Mouse (Mus musculus): ENCODE measurements around the gene Olfr51. TPM values are rescaled to one million over a fixed set of nuclear protein-coding genes. Genes with fewer than 3 reads are reported as not detected.

The Olfr51 gene
- not detected in 2 replicates for polyA plus RNA-seq (2012; rRNA removed)

GRCm38 (mm10) chr11:51003296-51003695, at the start of gene Olfr51:
TSS of gene Olfr51 (plus strand) at chr11:51003596.

GRCm38 (mm10) chr11:50953665-50954064, 49.7 kb upstream of the Olfr51 start, which contains the start of gene Prop1:
TSS of gene Prop1 (minus strand) at chr11:50953765.

GRCm38 (mm10) chr11:50966230-50966629, 37.2 kb upstream of the Olfr51 start, which contains the start of gene Olfr1378:
TSS of gene Olfr1378 (plus strand) at chr11:50966530.

GRCm38 (mm10) chr11:50981667-50982066, 21.7 kb upstream of the Olfr51 start, which contains the start of gene Olfr1377:
TSS of gene Olfr1377 (plus strand) at chr11:50981967.

GRCm38 (mm10) chr11:51013936-51014335, 10.5 kb downstream of the Olfr51 start, which contains the start of gene Olfr54:
TSS of gene Olfr54 (plus strand) at chr11:51014236.

GRCm38 (mm10) chr11:51047809-51048208, 44.4 kb downstream of the Olfr51 start, which contains the start of gene Olfr1375:
TSS of gene Olfr1375 (plus strand) at chr11:51048109.

GRCm38 (mm10) chr11:51059151-51059571, 55.8 kb downstream of the Olfr51 start, which contains the start of gene Zfp354a:
TSS of gene Zfp354a (plus strand) at chr11:51059257.

Other genes with a start within 250 kb of the Olfr51 start
- 0.90 and 0.93 TPM in 2 replicates for gene Zfp354c, start 175.9 kb upstream of the Olfr51 start, polyA plus RNA-seq (2012; rRNA removed)
- gene Zfp879, start 162.0 kb upstream of the Olfr51 start, polyA plus RNA-seq (2012; rRNA removed) = 0.19 and 0.21 TPM in 2 replicates
- 0.08 and 0.12 TPM in 2 replicates for gene Grm6, start 152.9 kb upstream of the Olfr51 start, polyA plus RNA-seq (2012; rRNA removed)
- gene Zfp454, start 115.9 kb upstream of the Olfr51 start, polyA plus RNA-seq (2012; rRNA removed) = 0.21 and 0.31 TPM in 2 replicates
- 0.44 and 0.60 TPM in 2 replicates for gene Zfp2, start 87.4 kb upstream of the Olfr51 start, polyA plus RNA-seq (2012; rRNA removed)
- gene Zfp354b, start 72.0 kb upstream of the Olfr51 start, polyA plus RNA-seq (2012; rRNA removed) = 0.08 and 0.10 TPM in 2 replicates
- gene 4933414I15Rik, start 59.8 kb upstream of the Olfr51 start, polyA plus RNA-seq (2012; rRNA removed) = not detected in 2 replicates
- gene Prop1, start 49.8 kb upstream of the Olfr51 start, polyA plus RNA-seq (2012; rRNA removed) = not detected in 2 replicates
- not detected in 2 replicates for gene Olfr1378, start 37.1 kb upstream of the Olfr51 start, polyA plus RNA-seq (2012; rRNA removed)
- gene Olfr1377, start 21.6 kb upstream of the Olfr51 start, polyA plus RNA-seq (2012; rRNA removed) = not detected in 2 replicates
- gene Olfr54, start 10.6 kb downstream of the Olfr51 start, polyA plus RNA-seq (2012; rRNA removed) = not detected in 2 replicates
- gene Olfr1375, start 44.5 kb downstream of the Olfr51 start, polyA plus RNA-seq (2012; rRNA removed) = not detected in 2 replicates
- 1.2 and 1.7 TPM in 2 replicates for gene Zfp354a, start 55.7 kb downstream of the Olfr51 start, polyA plus RNA-seq (2012; rRNA removed)
- not detected in 2 replicates for gene Gm12569, start 216.9 kb downstream of the Olfr51 start, polyA plus RNA-seq (2012; rRNA removed)

All from colon, adult 2 months (tissue).